Mouse (Mus musculus) neural tube, embryonic 11.5 days (tissue): ENCODE data around the gene Ninl. TPM values are rescaled to one million over a fixed set of nuclear protein-coding genes. Genes with fewer than 3 reads are reported as not detected.
"Not testable (repeated sequence)": the region's sequence is repeated elsewhere in the genome, so short reads cannot be mapped to it uniquely, and the experiment has no call there.

Experiments
- ATAC-seq: fragments of 200-750 bp; cut with Nextera tagmentation; 2 replicates; pipeline ENCODE4 v1.8.0; 2017; ENCODE audit warnings: moderate number of reproducible peaks, mild to moderate bottlenecking, moderate TSS enrichment, moderate library complexity; ENCODE audit not compliant: insufficient read depth, low FRiP score, low TSS enrichment
- DNase-seq: peaks from one replicate; pipeline ENCODE4 v3.0.0-alpha.2; 2015; ENCODE audit warnings: low spot score
- H3K27ac ChIP-seq: fragments of 300-500 bp; sonication (generic); 2 replicates; pipeline ENCODE4 v1.5.1; 2014; ENCODE audit warnings: low read depth, mild to moderate bottlenecking, low read length
- H3K27me3 ChIP-seq: fragments of 300-500 bp; sonication (generic); 2 replicates; pipeline ENCODE4 v1.6.1; 2014; ENCODE audit warnings: mild to moderate bottlenecking, low read length, mixed read lengths; ENCODE audit not compliant: control insufficient read depth, insufficient read depth
- H3K36me3 ChIP-seq: fragments of 300-500 bp; sonication (generic); 2 replicates; pipeline ENCODE4 v1.6.1; 2014; ENCODE audit warnings: mild to moderate bottlenecking, low read length, moderate library complexity, mixed read lengths; ENCODE audit not compliant: control insufficient read depth, insufficient read depth
- H3K4me1 ChIP-seq: fragments of 300-500 bp; sonication (generic); 2 replicates; pipeline ENCODE4 v1.6.1; 2014; ENCODE audit warnings: low read length, mixed read lengths; ENCODE audit not compliant: control insufficient read depth, insufficient read depth
- H3K4me2 ChIP-seq: fragments of 300-500 bp; sonication (generic); 2 replicates; pipeline ENCODE4 v1.6.1; 2014; ENCODE audit warnings: low read depth, mild to moderate bottlenecking, moderate library complexity
- H3K4me3 ChIP-seq: fragments of 300-500 bp; sonication (generic); 2 replicates; pipeline ENCODE4 v1.5.1; 2014; ENCODE audit warnings: low read depth, low read length
- H3K9ac ChIP-seq: fragments of 300-500 bp; sonication (generic); 2 replicates; pipeline ENCODE4 v1.6.1; 2014; ENCODE audit warnings: mild to moderate bottlenecking, low read length
- H3K9me3 ChIP-seq: fragments of 300-500 bp; sonication (generic); 2 replicates; pipeline ENCODE4 v1.6.1; 2016; ENCODE audit warnings: low read length; ENCODE audit not compliant: control insufficient read depth
- WGBS: fragments of 180-500 bp; shearing (Covaris S2); extraction: QIAGEN DNeasy Blood & Tissue Kit; methylation state at CpG from one replicate; pipeline ENCODE4 v1.1.7; 2014; 5-methylcytosine and 5-hydroxymethylcytosine counted together
- polyA plus RNA-seq: library from polyadenylated mRNA; unstranded; fragments of >200 nt; fragmentation: Nextera tagmentation; extraction: Ambion mirVana; gene quantifications from 2 replicates; pipeline ENCODE4 v1.2.1, GENCODE M21; 2014

Ninl gene
- polyA plus RNA-seq, 1 experiment from 2014 or later, result 12.2 TPM

DNA sequence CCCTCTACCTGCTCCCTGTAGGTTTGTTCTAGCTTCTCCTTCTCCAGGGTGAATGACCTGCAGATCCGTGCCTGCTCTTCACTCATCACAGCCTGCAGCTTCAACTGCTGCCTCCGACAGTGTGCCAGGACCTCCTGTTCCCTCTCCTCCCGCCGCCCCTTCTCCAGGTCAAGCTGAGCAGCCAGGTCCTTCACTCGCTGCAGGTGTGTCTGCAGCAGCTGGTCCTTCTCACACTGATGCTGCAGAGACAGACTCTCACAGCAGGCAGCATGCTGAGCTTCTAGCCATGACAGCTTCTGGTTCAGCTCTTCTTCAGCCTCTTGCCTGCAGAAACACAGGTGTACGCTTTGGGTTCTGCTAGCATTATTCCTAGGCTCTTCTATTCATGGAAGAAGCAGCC lies 89.1 kb downstream of the Ninl start:
- Histone ChIP-seq H3K9me3 (no peaks in the 10 kb centered on the region), H3K36me3 (peaks cover 4% of the 10 kb centered on the region; the same call in 1 of the 2 replicates), H3K4me3 (no peak overlapping the region), H3K9ac (no peak overlapping the region), H3K4me2 (no peak overlapping the region), H3K27ac (no peak overlapping the region), H3K27me3 (no peaks in the 10 kb centered on the region), H3K4me1 (no peaks in the 10 kb centered on the region)
- no peak for DNase-seq
- no peak for ATAC-seq
- WGBS, result 88% methylated on average over 6 of the region's 6 CpGs

DNA sequence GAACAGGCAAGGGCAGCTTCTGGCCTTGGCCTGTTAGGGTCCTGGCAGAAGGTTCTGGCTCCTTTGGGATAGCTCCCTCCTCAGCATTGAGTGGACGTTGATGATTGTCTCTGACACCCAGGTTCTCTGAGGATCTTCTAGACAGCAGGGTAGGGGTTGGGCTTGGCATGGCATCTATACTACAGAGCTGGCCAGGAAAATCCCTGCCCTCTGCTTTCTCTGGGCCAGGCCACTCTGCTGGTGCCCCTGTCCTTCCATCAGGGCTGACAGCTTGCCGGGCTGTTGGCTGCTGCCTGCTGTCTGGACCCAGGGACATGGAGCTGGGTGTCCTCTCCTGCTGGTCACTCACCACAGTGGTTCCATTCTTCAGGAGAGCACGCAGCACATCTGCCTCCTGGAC lies 89.5 kb downstream of the Ninl start:
- 93% methylated on average over 3 of the region's 3 CpGs for WGBS

DNA sequence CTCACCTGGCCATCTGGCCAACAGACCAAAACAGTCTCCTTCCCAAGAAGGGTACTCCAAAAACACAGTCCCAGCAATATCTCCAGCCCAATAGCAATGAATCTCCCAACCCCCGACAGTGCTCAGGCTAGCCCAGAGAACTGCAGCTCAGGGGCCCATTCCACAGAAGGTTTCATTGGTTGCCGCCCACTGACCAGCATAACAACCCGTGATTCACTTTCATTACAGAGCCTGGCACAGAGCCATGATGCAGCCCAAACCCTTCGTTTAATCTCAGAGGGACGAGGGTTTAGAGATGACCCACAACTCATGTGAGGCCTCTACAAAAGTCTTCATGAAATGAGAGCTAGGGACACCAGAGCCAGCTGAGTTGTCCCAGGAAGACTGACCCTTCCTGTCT lies 90.4 kb downstream of the Ninl start:
- no peak overlapping the region for H3K9ac ChIP-seq
- no peak for ATAC-seq
- H3K27me3 ChIP-seq, result no peaks in the 10 kb centered on the region
- H3K4me1 ChIP-seq, result no peaks in the 10 kb centered on the region
- no peaks in the 10 kb centered on the region for H3K9me3 ChIP-seq
- no peak for DNase-seq
- H3K36me3 ChIP-seq, result peaks cover 6% of the 10 kb centered on the region; the same call in 1 of the 2 replicates
- 94% methylated on average over 5 of the region's 5 CpGs for WGBS
- no peak overlapping the region for H3K27ac ChIP-seq
- H3K4me2 ChIP-seq, result no peak overlapping the region
- no peak overlapping the region for H3K4me3 ChIP-seq

More for the DNA sequence above, 89.5 kb downstream of the Ninl start:
- Histone ChIP-seq H3K36me3 (peaks cover 4% of the 10 kb centered on the region; the same call in 1 of the 2 replicates), H3K9ac (no peak overlapping the region), H3K4me1 (no peaks in the 10 kb centered on the region), H3K9me3 (no peaks in the 10 kb centered on the region), H3K27me3 (no peaks in the 10 kb centered on the region), H3K27ac (no peak overlapping the region), H3K4me2 (no peak overlapping the region), H3K4me3 (no peak overlapping the region)
- DNase-seq (no peak), ATAC-seq (no peak)

DNA sequence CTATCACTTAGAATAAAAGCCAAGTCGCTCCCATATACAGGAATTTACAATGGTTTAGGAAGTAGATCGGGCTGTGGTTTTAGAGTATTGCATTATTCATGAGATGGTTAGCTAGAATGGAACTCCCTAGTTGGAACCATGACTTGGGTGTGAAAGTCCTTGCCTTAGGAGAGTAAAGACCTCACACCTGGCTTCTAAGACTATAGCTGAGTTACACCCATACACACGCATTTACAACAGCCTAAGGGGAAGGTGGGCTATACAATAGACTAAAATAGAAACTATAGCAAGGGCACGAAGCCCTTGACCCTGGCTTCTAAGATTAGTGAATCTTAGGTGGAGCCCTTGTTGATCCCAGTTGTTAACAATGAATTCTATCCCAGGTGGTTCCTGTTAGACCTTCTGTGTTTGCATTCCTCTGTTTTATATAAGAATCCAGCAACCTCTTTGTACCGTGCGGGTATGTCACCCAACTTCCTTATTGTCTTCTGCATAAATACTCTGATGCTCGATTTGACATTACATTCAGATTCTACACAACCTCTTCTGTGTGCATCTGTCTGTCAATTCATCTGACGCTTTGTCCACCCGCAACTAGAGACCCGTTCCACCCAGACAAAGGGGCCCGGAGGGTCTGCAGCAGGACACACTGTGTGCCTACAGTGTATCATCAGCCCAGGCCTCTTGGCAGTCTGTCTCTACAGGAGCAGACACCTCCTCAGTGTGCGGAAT lies 91.1 kb downstream of the Ninl start:
- not testable (repeated sequence) for DNase-seq, H3K36me3 ChIP-seq, H3K9ac ChIP-seq, H3K9me3 ChIP-seq, H3K27ac ChIP-seq, ATAC-seq, H3K27me3 ChIP-seq, H3K4me2 ChIP-seq, H3K4me1 ChIP-seq, H3K4me3 ChIP-seq
- WGBS, result 94% methylated on average over 12 of the region's 12 CpGs

DNA sequence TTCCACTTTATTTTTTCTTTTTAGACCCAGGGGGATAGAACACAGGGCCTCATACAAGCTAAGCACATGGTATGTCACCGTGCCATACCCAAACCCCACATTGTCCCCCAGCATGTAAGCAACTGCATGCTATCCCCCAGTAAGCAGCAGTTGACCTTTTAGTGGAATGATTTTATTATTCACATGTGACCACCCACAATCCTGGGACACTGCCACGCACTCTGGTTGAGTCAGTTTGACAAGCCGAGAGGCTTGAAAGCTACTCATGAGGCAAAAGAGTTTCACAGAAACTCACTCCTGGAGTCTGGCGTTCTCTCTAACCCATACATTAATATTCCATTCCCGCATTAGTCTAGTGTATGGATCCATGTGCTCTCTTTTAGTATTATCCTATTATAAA lies 91.8 kb downstream of the Ninl start:
- not testable (repeated sequence) for H3K4me1 ChIP-seq, H3K27me3 ChIP-seq, DNase-seq, H3K9me3 ChIP-seq, H3K4me2 ChIP-seq, H3K4me3 ChIP-seq, H3K36me3 ChIP-seq, ATAC-seq, H3K9ac ChIP-seq, H3K27ac ChIP-seq
- 93% methylated on average over 5 of the region's 5 CpGs for WGBS

DNA sequence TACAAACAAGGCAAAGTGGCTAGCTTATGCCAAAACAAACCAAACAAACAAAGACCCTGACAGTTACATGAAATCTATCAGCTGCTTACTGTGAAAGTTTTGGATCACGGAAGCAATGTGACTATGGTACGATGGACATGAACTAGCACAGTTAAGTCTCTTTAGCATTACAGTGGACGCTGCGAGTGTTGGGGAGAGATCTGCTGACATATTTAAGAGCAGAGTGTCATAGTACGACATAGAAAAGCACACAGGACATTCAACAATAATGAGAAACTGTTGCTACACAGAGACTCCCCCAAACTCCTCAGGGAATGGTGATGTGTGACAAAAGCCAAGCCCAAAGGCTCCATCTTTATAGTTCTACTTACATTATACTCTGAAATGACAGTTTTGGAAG lies 95.2 kb downstream of the Ninl start:
- no peak for ATAC-seq
- DNase-seq, result no peak
- peaks cover 4% of the 10 kb centered on the region; the same call in 1 of the 2 replicates for H3K36me3 ChIP-seq

DNA sequence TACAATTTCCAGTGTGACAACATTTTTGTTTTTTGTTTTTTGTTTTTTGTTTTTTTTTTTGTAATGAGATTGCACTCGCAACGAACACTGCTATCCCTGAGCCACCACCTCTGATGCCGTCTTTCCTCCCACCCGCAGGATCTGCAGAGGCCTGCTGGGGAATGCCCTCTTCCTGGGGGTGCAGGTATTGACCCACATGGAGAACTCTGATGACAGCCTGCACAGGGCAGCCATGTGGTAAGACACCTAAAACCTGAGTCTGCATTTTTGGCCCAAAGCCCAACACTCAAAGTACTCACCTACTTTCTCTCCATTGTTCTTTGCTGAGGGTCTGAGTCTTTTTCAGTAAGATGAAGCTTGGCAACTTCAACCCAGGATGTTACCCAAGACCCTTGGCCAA lies 104.5 kb downstream of the Ninl start:
- Histone ChIP-seq H3K9me3 (no peaks in the 10 kb centered on the region), H3K4me1 (no peaks in the 10 kb centered on the region), H3K27ac (no peak overlapping the region), H3K4me2 (no peak overlapping the region), H3K36me3 (peaks cover 7% of the 10 kb centered on the region; the same call in 1 of the 2 replicates), H3K4me3 (no peak overlapping the region), H3K9ac (no peak overlapping the region), H3K27me3 (no peaks in the 10 kb centered on the region)
- DNase-seq, result no peak
- ATAC-seq, result no peak
- 94% methylated on average over 4 of the region's 4 CpGs for WGBS

More for the DNA sequence above, 95.2 kb downstream of the Ninl start:
- Histone ChIP-seq H3K4me2 (no peak overlapping the region), H3K4me1 (no peaks in the 10 kb centered on the region), H3K9me3 (no peaks in the 10 kb centered on the region), H3K27ac (no peak overlapping the region), H3K9ac (no peak overlapping the region), H3K27me3 (no peaks in the 10 kb centered on the region), H3K4me3 (no peak overlapping the region)
- 95% methylated on average over 5 of the region's 5 CpGs for WGBS

DNA sequence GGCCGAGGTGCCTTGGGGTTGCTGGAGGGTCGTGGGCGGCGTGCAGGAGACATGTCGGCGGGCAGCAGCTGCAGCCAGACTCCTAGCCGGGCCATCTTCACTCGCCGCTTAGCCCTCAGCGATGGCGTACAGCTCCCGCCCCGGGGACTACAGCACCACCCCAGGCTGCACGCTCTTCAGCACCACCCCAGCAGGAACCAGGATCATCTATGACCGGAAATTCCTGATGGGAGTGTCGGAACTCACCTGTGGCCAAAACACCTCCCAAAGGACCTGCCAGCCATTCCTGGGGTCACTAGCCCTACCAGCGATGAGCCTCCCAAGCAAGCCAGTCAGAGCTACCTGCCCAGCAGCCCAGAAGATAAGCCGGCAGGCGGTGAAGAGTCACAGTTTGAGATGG lies 105.7 kb downstream of the Ninl start:
- Histone ChIP-seq H3K9me3 (no peaks in the 10 kb centered on the region), H3K4me1 (no peaks in the 10 kb centered on the region), H3K27me3 (no peaks in the 10 kb centered on the region), H3K9ac (no peak overlapping the region), H3K27ac (no peak overlapping the region), H3K36me3 (peaks cover 7% of the 10 kb centered on the region; the same call in 1 of the 2 replicates), H3K4me2 (no peak overlapping the region), H3K4me3 (no peak overlapping the region)
- 80% methylated on average over 19 of the region's 19 CpGs for WGBS
- no peak for ATAC-seq
- DNase-seq, result no peak

DNA sequence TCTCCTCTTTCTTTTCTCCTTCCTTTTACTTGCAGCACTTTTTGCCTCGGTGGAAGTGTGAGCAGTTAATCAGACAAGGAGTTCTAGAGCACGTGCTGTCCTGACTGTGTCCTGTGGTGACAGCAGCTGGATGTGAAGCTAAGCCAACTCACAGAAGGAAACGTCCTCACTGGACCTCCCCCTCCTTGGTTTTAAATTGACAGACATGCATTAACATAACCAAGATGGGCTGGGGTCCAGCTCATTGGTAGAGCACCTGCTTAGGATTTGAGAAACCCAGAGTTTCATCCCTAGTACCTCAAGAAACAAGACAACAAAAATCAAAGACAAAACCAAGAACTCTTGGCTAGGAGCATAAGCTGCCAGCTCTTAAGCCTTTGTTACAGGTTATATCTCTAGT lies 108.4 kb downstream of the Ninl start:
- Histone ChIP-seq H3K27ac (no peak overlapping the region), H3K36me3 (peaks cover 2% of the 10 kb centered on the region; the same call in 1 of the 2 replicates), H3K4me3 (no peak overlapping the region)

More for the DNA sequence above, 108.4 kb downstream of the Ninl start:
- Histone ChIP-seq H3K9ac (no peak overlapping the region), H3K4me1 (no peaks in the 10 kb centered on the region), H3K27me3 (no peaks in the 10 kb centered on the region), H3K4me2 (no peak overlapping the region), H3K9me3 (no peaks in the 10 kb centered on the region)
- 67% methylated on average over 3 of the region's 3 CpGs for WGBS
- no peak for ATAC-seq
- no peak for DNase-seq
